Mouse (Mus musculus) left cerebral cortex, adult 11 months (tissue): Measurements from ENCODE around the gene Ces1g.

Experiments
- DNase-seq: peaks from one replicate; pipeline ENCODE4 v3.0.0; 2022; ENCODE audit warnings: low spot score

Ces1g gene

DNA sequence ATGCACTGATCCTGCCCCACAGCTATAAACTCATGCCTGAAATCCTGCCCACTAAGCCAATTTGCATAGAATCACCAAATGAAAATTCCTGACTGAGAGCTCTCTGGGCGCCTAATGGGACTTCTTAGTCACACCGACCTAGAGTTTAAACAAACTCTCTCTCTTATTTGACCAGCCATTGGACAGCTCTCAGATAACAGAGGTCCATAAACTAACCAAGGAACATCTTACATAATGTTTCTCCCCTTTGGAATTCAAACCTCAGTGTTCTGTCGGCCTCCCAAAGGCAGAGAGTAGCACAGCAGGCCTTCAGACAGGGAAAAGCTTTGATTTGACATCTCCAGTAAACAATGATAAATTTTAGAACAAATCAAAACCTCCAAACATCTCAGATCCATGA, at the start of gene Ces1g:
TSS of gene Ces1g (minus strand) at position 102 of the 400 bp plus-strand sequence.
- no peak for DNase-seq

DNA sequence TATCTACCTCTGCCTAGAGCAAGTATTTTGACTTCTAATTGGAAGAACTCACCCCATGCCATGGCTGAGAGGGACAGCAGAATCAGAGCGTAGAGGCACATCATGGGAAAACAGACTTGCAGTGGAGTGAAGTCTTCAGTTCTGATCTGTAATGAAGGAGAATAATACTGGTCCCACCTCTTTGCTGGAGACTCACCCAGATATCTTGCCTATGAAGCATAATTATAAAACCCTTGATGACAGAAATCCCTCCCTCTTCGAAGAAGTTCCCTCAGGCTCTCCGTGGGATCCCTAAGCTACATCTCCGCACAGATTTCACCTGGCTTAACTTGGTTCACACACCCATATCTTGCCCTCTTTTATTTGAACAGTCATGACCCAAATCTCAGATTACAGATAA, 42.5 kb upstream of the Ces1g start, which contains the start of gene Ces1h:
TSS of gene Ces1h (minus strand) at position 101 of the 400 bp plus-strand sequence.
- DNase-seq, result no peak

DNA sequence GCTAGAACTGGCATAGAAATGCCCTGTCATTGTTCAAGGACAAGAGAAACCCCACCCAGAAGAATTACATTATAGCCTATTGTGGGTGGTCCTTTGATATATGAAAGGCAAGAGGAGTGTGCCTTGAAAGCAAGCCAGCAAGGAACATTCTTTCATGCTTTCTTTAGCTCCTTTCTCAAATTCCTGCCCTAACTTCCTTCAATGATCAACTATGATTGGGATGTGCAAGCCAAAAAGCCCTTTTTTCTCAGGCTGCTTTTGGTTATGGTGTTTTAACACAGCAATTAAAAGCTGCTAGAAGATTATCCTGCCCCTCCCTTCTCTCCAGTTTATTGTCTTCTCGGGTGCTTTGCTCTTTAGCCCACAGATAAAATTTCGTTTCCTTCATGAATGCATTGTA, 32.4 kb upstream of the Ces1g start:
- DNase-seq, result no peak

DNA sequence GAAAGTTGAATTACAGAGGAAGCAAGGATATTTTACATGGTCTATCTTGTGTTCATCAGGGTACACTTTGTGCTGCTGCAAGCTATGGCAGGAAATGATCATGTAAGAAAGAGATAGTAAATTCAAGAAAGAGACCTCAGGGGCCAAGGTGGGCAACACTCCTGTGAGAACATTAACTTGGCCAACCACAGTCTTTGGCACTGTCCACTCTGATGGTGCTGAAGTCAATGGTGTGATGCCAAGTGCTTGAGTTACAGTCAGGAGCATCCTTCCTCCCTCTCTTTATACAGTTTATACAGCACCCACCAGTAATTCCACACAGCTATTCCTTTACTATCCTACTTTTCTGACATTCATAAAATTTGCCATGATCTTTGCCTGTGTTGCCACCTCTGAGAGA, 23.0 kb upstream of the Ces1g start:
- DNase-seq, result no peak

DNA sequence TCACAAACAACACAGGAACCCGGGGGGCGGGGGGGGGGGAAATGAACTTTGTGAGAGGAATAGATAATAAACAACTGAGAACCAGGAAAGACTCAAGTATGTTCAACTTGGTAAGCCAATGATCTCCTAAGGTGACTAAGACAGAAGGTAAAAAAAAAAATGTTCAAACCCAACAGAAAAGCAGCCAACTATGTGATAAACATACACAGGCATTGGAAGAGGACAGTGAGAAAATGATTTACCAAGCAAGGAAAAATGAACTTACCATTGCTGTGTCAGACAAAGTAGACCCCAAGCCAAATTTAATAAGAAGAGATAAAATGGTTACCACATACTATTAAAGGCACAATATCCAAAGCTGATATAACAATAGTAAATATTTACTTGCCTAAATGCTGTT, 2.4 kb upstream of the Ces1g start:
- no peak for DNase-seq

DNA sequence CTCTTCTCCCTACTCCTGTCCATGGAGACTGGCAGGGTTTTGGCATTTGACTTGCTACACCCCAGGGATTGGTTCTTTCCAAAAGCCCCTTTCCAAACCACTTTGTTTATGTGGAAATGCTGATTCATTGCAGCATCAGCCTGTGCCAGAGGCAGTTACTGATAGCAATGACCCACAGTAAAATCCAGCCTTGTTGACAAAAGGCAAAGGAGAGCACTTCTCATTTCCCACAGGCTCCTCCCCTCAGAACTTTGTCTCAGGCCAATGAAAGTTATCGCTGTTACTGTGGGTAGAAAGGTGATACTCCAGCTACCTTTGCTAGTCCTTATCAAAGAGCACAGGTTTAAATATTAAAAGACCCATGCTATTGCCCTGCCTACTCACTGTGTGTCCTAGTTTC, 4.4 kb downstream of the Ces1g start:
- no peak for DNase-seq

DNA sequence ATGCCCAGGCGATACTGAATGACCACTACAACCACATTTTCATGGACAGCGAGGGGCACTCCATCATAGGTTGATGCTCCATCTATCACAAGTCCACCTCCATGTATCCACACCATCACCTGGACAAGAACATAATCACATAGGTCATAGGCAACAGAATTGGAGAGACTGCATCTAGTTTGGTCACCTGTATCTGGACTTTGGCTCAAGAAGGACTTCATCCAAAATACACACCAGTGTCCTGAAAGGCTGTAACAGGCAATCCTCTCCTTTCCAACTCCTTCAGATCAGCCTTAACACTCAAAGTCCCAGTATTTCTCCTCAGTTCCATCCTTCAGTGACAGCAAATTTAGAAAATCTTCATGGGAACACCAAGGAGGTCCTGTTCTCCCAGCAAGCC, 6.0 kb downstream of the Ces1g start:
- DNase-seq, result no peak

DNA sequence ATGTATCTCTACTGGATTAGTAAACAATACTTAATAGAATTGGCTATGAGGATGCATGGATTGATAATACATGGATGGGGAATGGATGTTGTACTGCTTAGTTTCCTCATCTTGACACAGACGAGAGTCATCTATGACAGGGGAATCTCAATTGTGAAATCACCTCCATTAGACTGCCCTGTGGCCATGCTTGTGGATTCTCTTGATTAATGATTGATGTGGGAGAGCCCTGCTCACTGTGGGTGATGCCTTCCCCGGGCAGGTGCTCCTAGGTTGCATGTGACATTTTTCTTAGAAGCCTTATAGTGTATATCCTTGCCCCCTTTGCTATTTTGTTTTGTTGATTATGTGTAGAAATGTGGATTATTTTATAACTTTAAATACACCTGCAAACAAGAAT, 12.0 kb downstream of the Ces1g start:
- DNase-seq, result no peak

DNA sequence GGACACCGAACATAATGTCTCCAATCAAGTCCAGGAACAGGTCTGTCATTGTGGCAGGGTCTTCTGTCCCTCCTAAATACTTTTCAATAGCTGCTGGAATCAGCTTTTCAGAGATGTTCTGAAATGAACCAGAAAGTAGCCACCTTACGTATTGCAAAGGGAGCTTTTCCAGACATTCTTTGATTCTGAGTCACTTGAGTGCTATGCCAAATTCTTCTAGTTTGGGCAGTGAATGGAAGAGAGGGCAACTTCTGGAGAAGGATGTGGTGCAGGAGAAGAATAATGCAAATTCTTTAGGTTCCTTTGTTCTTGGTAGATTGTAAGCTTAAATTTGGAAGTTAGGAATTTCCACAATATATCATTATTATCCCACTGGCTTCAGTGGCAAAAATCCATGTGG, 20.1 kb downstream of the Ces1g start:
- no peak for DNase-seq

DNA sequence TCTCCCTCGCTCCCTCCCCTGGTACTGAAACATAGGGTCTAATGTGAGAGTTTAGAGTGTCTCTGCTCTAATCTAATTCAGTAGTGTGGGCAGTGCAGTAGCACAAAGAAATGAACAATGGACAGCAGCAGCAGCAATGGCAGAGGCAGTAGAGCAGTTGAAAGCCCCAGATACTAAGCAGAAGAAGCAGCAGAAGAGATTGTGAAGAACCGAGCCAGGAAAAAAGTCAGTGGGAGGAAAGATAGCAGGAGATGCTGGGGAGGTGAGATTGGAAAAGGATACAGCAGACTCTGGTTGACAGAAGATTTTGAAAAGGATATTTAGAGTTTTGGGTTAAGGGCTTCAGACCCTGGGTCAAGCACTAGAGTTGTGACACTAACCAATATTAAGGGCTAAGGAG, 21.6 kb downstream of the Ces1g start:
- DNase-seq, result no peak

DNA sequence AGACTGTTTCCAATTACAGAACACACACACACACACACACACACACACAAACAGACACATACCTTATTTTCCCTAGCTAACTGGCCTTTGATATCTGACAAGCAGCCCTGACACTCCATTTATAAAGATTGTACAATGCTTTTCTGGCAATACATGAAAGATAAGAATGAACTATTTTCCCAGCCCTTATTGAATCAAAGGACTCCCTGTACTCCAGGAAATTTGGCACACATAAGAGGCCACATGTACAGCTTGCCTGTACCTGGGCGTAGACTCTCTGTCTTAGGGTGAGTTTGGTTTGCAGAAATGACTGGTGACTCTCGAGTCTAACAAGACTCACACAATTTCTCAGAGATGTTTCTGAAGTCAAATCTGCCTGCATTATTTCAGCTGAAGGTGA, 53.2 kb downstream of the Ces1g start:
- DNase-seq, result no peak

DNA sequence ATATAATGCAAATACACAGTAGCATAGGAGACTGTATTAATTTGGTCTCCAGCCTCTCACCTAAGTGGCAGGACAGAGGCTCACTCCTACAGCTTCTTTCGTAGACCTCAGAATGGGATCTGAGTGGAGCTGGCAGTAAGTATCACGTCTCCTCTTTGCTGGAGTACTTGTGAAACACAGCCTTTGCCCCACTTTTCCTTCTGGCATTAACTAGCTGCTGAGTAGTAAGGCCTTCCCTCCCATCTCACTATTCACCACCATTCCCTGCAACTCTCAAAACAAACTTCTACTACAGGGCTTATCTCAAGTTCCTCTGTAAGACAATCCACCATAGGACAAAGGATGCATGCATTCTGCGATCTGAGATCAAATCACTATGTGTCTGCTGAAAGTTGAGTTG, 54.8 kb downstream of the Ces1g start:
- no peak for DNase-seq

DNA sequence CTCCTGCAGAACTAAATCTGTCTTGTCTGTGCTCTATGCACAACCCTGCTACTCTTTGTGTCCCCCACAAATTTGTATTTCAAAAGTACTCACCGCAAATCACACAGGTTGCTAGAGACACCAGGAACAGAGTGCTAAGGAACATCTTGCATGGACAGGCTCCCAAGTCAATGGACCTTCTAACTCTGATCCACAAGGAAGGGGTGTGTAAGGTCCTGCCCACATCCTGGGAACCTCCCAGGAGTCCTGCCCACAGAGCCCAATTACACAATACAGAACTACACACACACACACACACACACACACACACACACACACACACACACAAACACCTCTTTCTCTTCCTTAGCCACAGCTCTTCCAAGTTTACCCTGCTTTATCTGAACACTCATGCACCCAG, 57.6 kb downstream of the Ces1g start, which contains the start of gene Ces1f:
TSS of gene Ces1f (minus strand) at position 192 of the 400 bp plus-strand sequence.
- no peak for DNase-seq

DNA sequence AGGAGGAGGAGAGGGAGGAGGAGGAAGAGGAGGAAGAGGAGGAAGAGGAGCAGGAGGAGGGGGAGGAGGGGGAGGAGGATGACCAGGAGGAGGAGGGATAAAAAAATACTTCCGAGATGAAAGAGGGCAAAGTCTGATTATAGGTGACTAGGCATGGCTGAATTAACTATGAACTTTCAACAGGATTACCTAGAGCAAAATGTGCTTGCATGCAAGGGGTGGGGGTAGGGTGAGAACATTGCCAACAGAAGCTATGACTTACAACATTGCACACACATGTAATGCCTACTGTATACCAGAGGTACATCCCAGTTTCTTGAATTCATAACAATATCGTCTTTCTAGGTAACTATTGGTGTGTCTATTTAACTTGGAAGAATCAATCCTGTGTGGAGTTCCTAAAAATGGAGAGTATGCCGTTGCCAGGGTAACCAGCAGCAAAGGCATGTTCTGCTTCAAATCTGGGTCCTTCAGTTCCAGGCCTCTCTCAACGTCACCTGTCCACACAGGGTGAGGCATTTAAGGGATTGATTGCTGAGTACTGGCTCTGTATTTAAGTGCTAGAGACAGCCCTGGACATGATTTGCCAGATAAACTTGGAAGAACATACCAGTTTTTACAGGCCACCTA, 58.8 kb downstream of the Ces1g start:
- DNase-seq, result no peak

DNA sequence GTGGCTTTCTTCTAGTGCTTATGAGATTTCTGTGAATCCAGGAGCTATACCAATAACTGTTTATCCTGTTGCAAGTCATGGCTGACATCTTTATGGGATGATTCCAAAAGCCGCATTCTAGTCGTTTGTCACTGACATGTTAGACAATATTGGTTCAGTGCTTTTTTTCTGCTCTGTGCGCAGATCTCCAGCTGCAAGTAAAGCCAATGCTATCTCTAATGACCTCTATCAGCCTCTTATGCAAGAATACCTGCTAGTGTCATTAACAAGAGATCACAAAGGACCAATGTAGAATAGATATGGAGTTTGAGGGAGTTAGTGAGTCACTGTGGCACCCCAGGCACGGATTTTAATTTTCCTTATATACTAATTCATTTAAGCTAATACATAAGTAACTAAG, 62.5 kb downstream of the Ces1g start:
- no peak for DNase-seq

DNA sequence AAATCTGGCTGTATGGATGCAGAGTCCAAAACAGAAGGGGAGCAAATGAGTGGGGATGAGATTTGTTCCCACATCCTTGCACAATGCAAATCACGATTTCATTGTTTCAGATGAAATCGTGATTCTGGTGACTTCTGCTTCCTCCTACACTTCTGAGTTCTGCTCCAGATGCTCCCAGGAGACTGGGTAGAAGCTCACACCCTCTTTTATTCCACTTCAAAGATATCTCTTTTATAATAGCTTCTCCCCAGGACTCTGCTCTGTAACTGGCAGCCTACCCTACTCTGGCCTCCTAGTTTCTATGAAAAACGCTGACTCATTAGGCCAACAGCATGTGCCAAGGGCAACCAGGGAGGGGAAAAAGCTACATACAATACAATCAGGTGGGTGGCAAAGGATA, 63.8 kb downstream of the Ces1g start:
- DNase-seq, result peak; percentile 36

DNA sequence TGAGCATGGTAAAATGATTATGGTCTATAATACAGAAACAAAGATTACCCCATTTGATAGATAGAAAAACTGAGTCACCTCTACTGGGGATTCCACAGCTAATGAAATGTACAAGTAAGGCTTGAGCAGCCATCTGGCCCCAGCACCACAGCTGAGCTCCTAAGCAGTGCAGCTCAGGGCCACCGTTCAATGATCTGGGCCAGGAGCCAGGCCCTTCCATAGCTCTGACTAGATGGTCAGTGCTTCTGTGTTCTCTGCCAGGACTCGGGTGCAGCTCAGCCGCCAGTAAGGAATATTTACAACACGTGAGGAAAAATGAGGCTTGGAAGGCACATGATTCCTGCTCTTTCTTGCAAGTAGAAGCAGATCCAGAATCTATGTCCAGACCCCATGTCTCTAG, 64.4 kb downstream of the Ces1g start:
- DNase-seq, result no peak

DNA sequence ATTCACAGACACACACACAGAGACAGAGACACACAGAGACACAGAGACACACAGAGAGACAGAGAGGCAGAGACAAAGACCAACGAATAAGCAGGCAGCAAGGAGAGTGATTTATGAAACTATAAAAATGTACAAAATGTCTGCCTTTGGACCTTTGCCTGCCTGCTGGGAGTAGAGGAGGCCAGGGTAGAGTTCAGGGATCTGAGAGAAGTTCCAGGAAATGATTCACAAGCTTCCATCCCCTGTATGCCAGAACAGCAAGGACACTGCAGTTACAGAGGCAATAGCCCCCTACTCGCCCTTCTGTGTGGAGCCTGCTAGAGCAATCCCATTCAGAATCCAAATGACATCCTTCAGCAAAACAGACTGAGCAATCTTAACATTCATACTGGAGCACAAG, 75.7 kb downstream of the Ces1g start:
- no peak for DNase-seq

DNA sequence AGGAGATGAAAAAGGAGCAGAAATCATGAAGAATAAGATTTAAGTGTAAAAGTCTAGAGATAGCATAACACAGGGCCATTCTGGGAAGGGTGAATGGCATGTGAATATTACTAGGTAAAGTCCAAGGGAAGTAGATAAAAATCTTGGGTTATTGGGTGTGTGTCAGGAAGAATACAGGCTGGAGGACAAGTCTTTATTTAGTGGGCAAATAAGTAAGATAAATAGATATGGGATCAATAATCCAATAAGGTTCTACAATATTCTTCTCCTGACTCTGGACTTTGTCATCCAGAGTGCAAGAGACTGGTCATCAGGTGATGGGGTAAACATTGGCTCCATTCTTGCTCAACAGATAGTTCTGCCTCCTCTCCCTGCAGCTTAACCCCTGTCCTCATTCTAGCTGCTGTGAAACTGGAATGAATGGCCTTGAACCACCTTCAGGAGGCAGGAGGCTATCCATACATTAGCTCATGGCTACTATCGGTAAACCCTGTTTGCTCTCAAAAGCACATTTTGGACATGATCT, 84.6 kb downstream of the Ces1g start:
- no peak for DNase-seq
